Mouse (Mus musculus): Measurements from ENCODE around the gene Tmem200a.

Tmem200a gene

GRCm38 (mm10) chr10:26078521-26079142 lies at the start of gene Tmem200a:
TSS of gene Tmem200a (minus strand) at chr10:26079052.
- peak; percentile 89 for DNase-seq (ENCODE audit: low spot score)

GRCm38 (mm10) chr10:26119822-26120183 lies 41.0 kb upstream of the Tmem200a start:
- DNase-seq (ENCODE audit: low spot score): no peak

- no peak for DNase-seq (ENCODE audit: low spot score)
These were observed 40.4 kb upstream of the Tmem200a start for GRCm38 (mm10) chr10:26119067-26119821.

GRCm38 (mm10) chr10:26114409-26114808 lies 35.6 kb upstream of the Tmem200a start:
- DNase-seq (ENCODE audit: low spot score): no peak

- DNase-seq (ENCODE audit: low spot score): no peak
These were observed 24.6 kb upstream of the Tmem200a start for GRCm38 (mm10) chr10:26103330-26103982.

DNA sequence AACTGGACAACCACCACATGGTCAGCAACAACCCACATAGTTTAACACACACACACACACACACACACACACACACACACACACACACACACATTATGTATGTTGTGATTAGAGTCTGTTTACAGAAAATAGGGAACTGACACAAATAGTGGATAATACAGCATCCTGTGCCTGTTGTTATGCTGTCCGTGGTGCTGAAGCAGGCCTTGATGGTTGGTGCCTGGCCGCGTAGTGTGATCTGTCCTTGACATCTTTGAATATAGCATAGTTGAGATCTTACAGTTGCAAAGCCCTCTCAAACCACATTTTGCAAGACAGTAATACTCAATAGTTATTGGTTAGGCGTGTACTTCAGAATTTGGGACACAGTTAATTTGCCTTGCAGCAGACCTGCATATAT lies 3.2 kb upstream of the Tmem200a start:
- DNase-seq (ENCODE audit: low spot score): peak; percentile 76

- no peak for DNase-seq (ENCODE audit: low spot score)
These were observed 826 bp upstream of the Tmem200a start for GRCm38 (mm10) chr10:26079678-26080077.

DNA sequence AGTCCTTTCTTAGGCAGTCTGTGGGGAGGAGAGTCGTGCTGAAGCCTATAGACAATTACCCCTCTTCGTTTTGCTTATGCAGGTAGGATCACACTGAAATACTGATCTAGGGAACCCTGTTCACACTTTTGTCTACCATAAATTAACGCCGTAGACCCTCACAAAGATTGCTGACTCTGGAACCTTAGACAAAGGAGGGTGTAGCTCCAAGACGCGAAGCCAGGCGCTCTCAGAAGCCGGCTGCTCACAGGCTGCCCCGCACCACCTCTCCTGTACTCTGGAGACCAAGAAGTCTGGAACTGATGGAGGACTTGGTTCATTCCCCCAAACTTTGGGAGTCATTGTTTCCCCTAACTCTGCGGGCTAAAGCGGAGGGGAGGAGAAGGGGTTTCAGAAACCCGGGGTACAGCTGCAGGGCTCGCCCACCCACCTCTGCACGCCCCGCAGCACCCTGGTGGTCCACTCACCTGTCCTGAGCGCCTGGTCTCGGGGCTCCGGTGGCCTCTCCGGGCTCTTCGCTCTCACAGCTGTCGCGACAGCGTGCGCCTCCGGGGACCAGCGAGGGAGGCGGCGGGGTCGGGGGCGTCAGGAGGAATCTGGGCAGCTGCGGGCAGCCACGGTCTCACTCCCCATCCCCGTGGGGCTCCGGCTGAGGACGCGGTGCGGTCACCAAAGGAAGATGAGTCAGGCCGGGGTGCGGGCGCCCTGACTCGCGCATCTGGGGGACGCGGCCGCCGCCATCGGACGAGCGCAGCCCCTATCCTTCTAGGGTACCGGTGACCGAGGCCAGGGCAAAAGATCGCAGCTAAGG lies 976 bp downstream of the Tmem200a start, which contains the start of gene Gm9767:
Gm9767 (plus strand) TSS at position 585 of the 811 bp plus-strand sequence.
- peak; percentile 18 for DNase-seq (ENCODE audit: low spot score)

DNA sequence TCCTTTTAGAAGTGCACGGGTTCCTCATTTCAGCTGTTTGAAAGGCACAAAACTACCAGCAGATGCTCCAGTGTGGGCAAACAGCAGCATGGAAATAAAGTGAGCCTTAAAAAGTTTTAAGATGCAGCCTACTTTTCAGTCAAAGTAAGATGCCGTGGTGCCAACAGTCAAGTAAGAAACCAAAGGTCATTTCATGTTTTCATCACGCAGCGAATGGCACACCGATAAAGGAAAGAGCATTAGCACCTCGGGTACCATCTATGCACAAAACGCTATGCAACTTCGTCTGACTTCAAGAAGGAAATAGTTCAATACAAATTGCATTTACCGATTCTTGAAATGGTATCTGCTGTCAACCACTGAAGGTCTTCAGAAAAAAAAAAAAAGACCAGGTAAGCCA lies 1.9 kb downstream of the Tmem200a start:
- no peak for DNase-seq (ENCODE audit: low spot score)

- no peak for DNase-seq (ENCODE audit: low spot score)
These were observed 6.9 kb downstream of the Tmem200a start for GRCm38 (mm10) chr10:26071986-26072385.

DNA sequence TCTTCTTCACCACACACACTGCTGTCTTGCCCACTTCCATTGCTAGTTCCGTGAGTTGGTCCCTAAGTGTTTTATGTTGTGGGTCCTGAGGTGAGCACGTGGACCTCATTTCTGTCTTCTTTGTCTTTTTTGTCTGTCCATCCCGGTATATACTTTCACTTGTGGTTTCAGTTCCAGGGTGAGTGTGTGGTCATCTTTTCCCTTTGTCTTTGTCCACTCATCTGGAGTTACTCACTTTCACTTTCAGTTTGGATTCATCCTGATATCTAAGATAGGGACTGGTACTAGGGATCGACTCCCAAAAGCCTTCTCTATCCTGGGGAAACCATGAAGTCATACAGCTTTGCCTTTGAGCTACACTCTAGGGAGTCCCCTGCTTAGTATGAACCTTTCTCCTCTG lies 15.8 kb downstream of the Tmem200a start:
- DNase-seq (ENCODE audit: low spot score): no peak

DNA sequence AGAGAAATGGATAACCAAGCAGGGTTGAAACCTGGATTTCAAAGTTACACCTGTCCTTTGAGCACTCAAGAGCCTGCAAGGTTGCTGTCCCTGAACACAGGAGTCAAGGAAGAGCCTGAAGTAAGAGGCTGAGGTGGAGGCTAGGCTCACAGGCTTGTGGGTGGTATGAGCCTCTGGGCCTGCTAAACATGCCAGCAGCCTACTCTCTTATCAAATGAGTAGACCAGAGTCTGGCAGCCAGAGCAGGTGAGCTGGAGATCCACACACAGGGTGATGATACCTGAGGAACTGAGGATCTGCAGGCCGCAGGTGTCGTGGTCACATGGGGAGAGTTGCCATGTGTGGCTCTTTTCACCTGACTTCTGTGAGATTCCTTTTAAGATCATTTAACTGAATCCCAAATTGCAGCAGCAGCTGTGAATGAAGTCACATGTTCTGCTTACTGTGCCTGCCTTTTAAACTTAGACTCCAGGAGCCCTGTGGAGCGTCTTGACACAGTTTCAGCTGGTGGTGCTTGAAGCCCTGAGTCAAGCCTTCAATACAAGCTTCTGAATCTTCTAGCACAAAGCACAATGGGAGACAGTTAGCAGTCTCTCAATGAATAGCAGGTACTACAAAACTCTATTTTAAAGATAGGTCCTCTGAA lies 19.1 kb downstream of the Tmem200a start:
- DNase-seq (ENCODE audit: low spot score): no peak

DNA sequence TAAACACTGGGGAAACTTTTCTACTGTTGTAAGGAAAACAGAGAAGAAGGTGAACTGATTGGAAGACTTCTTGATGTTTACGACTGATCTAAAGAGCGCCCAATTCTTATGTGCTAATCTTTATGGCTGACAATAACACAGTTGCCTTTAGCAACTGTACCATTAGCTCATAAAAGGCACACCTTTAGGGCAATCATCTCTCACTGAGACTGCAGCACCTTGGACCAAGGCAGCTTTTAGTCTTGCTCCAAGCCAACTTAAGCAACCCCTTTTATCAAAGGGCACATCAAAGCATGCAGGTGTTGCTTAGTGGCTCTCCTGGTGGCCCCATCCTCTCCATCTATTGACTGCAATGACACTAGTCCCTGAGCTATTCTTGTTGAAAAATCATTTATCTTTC lies 27.7 kb downstream of the Tmem200a start:
- DNase-seq (ENCODE audit: low spot score): no peak

DNA sequence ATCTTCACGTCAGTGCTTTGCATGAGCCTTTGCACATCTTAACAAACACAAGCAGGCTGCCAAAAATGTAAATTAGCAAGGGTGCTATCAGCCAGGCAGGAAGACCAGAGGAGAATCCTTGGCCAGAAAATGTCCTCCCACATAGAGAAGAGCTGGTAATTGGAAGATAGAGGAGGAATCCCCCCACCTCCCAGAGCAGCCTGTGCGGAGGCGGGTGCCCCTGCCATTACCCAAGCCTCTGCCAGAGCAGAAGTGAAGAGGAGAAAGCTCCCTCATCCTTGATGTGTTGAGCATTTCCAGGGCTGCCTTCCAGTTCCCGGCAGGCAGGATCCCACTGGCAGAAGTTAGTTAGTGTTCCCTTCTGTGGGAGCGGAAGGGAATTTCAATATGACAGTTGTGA lies 43.9 kb downstream of the Tmem200a start:
- no peak for DNase-seq (ENCODE audit: low spot score)

GRCm38 (mm10) chr10:26018740-26019139 lies 60.1 kb downstream of the Tmem200a start:
- no peak for DNase-seq (ENCODE audit: low spot score)

DNA sequence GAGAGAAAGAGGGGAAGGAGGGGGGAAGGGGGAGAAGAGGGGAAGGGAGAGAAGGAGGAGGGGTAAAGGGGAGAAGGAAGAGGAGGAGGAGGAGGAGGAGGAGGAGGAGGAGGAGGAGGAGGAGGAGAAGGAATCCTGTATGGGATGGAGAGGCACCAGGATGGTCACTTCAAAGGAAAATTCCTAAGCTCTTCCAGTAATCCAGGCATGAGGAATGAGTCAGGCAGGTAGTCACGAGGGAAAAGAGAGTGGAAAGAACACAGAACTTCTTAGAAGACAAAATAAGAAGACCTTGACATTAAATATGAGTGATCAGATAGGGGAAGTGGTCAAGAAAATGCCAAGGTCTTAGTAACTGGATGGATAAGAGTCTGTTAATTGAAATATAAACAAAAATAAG lies 64.6 kb downstream of the Tmem200a start:
- no peak for DNase-seq (ENCODE audit: low spot score)

- DNase-seq (ENCODE audit: low spot score): no peak
These were observed 69.9 kb downstream of the Tmem200a start for GRCm38 (mm10) chr10:26008948-26009347.

DNA sequence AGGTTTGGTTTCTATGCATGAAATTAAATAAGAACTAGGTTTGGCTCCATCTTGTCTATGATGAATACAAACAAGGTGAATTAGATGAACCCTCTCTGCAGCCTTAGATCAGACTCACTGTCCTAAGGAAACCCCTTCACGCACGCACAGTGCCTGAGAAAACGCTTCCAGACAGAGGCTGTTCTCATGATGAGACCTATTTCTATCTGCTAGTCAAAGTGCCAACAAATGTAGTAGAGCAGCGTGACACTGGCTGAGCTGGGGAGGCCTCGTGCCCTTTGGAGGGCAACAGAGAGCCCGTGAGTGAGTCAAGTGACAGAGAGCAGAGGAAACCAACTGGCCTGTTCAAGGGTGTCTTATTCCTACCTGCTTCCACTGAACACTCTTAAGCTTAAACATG lies 73.4 kb downstream of the Tmem200a start:
- DNase-seq (ENCODE audit: low spot score): no peak

GRCm38 (mm10) chr10:26000893-26001292 lies 78.0 kb downstream of the Tmem200a start:
- DNase-seq (ENCODE audit: low spot score): no peak

DNA sequence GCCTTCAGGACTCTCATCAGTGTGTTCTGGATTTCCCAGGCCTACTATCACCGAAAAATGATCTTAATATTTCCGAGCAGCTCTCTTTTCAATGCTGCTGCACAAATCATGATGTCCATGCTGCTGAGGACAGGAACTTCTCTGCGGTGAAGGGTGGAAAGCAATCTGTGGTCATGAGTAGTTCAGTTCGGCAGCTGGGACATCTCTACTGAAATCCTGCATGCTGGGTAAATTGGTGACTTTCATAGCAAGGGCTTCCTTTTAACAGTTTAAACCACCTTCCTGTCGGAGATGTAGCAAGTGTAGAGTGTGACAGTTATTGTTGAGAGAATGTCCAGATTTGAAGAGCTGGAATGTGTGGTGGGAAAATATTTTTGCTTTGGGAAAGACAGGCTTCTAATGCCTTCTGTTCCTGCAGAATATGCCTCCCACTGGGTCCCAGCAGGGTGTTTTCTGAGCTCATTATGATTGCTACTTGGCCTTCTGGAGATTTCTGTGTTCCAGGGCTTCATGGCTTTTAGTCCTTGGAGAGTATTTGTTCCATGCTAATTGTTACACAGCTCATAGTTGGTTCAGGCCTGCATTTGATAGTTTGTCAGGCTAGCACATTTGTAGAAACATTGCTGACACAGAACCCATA lies 79.4 kb downstream of the Tmem200a start:
- DNase-seq (ENCODE audit: low spot score): no peak

DNA sequence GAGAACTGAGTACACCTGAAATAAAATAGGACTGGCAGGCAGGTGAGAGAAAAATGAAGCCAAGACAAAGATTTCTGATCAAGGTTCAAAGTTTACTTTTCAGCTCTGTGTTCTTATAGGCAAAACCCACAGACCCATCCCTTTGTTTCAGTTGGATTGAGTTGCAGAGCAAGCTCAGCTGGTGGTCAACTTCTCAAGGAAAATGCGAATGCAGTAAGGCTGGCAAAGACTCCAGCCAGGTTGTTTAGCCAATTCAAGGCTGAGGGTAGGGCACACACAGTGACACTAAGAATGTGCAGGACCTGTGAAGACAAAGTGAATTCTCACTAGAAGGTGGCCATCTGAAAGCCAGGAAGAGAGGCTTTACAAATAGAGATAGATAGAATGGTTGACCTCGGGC lies 94.8 kb downstream of the Tmem200a start:
- no peak for DNase-seq (ENCODE audit: low spot score)
